Mouse (Mus musculus): ENCODE measurements around the gene Riiad1. TPM values are rescaled to one million over a fixed set of nuclear protein-coding genes. Genes with fewer than 3 reads are reported as not detected.

The Riiad1 gene
- total and polyA plus RNA-seq, 3 experiments: 0.64 TPM; not detected in 2

DNA sequence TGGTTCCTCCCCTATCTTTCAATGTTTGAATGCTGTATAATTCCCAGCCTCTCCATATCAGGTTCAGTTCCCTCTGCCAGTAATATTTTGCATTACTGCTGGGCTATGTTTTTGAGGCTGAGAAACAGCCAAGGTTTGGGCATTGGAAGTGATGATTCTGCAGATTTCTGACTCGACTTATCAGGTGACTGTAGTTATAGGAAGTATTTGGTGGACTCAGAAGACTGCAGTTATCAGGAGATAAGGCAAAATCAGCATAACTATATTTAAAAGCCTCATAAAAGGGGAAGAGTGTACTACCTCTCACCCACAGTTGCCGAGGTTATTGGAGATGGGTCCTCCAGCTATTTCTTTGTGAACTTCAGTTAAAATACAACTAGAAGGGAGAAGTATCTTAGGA, 49.2 kb downstream of the Riiad1 start (continued):
- TF ChIP-seq EP300 (IDR thresholded peaks at IDR 0.05; ENCODE audit: low read depth in 1 of 2, low read length in 2 of 2): peak; percentile 80 to 90

Other genes starting within 250 kb of the Riiad1 start
- not detected in 2 replicates for gene Gm4778, start 216.3 kb downstream of the Riiad1 start, total RNA-seq (2012; rRNA removed)
- gene Gm4778, start 216.3 kb downstream of the Riiad1 start, polyA plus RNA-seq (2012; ENCODE audit: insufficient read depth in 1 of 2, insufficient read length in 2 of 2, low read depth in 1 of 2, low replicate concordance in 2 of 2, missing spikeins in 1 of 2): not detected
- gene Them4, start 170.3 kb downstream of the Riiad1 start, total RNA-seq (2012; rRNA removed): 0.81 and 0.95 TPM in 2 replicates
- gene Them4, start 170.3 kb downstream of the Riiad1 start, polyA plus RNA-seq (2012; ENCODE audit: insufficient read depth in 1 of 2, insufficient read length in 2 of 2, low read depth in 1 of 2, low replicate concordance in 2 of 2, missing spikeins in 1 of 2): 1 to 10 TPM in 1 of 2 experiments, not detected in 1; 1.4 TPM
- not detected in 2 replicates for gene Them5, start 138.2 kb downstream of the Riiad1 start, total RNA-seq (2012; rRNA removed)
- gene Them5, start 138.2 kb downstream of the Riiad1 start, polyA plus RNA-seq (2012; ENCODE audit: insufficient read depth in 1 of 2, insufficient read length in 2 of 2, low read depth in 1 of 2, low replicate concordance in 2 of 2, missing spikeins in 1 of 2): not detected
- not detected in 2 replicates for gene C2cd4d, start 117.9 kb downstream of the Riiad1 start, total RNA-seq (2012; rRNA removed)
- not detected for gene C2cd4d, start 117.9 kb downstream of the Riiad1 start, polyA plus RNA-seq (2012; ENCODE audit: insufficient read depth in 1 of 2, insufficient read length in 2 of 2, low read depth in 1 of 2, low replicate concordance in 2 of 2, missing spikeins in 1 of 2)
- not detected in 2 replicates for gene Rorc, start 107.5 kb downstream of the Riiad1 start, total RNA-seq (2012; rRNA removed)
- gene Rorc, start 107.5 kb downstream of the Riiad1 start, polyA plus RNA-seq (2012; ENCODE audit: insufficient read depth in 1 of 2, insufficient read length in 2 of 2, low read depth in 1 of 2, low replicate concordance in 2 of 2, missing spikeins in 1 of 2): not detected
- gene Lingo4, start 81.8 kb downstream of the Riiad1 start, total RNA-seq (2012; rRNA removed): not detected in 2 replicates
- not detected for gene Lingo4, start 81.8 kb downstream of the Riiad1 start, polyA plus RNA-seq (2012; ENCODE audit: insufficient read depth in 1 of 2, insufficient read length in 2 of 2, low read depth in 1 of 2, low replicate concordance in 2 of 2, missing spikeins in 1 of 2)
- not detected in 2 replicates for gene Tdrkh, start 67.1 kb downstream of the Riiad1 start, total RNA-seq (2012; rRNA removed)
- gene Tdrkh, start 67.1 kb downstream of the Riiad1 start, polyA plus RNA-seq (2012; ENCODE audit: insufficient read depth in 1 of 2, insufficient read length in 2 of 2, low read depth in 1 of 2, low replicate concordance in 2 of 2, missing spikeins in 1 of 2): not detected
- gene Mrpl9, start 37.0 kb downstream of the Riiad1 start, total RNA-seq (2012; rRNA removed): 208 and 215 TPM in 2 replicates
- 100 to 1,000 TPM in 1 of 2 experiments, not detected in 1; 191 TPM for gene Mrpl9, start 37.0 kb downstream of the Riiad1 start, polyA plus RNA-seq (2012; ENCODE audit: insufficient read depth in 1 of 2, insufficient read length in 2 of 2, low read depth in 1 of 2, low replicate concordance in 2 of 2, missing spikeins in 1 of 2)
- gene Oaz3, start 36.4 kb downstream of the Riiad1 start, total RNA-seq (2012; rRNA removed): 0.59 and 0.89 TPM in 2 replicates
- under 1 TPM in 1 of 2 experiments, not detected in 1; 0.91 TPM for gene Oaz3, start 36.4 kb downstream of the Riiad1 start, polyA plus RNA-seq (2012; ENCODE audit: insufficient read depth in 1 of 2, insufficient read length in 2 of 2, low read depth in 1 of 2, low replicate concordance in 2 of 2, missing spikeins in 1 of 2)
- 0.07 and 0.23 TPM in 2 replicates for gene Celf3, start 2.0 kb downstream of the Riiad1 start, total RNA-seq (2012; rRNA removed)
- gene Celf3, start 2.0 kb downstream of the Riiad1 start, polyA plus RNA-seq (2012; ENCODE audit: insufficient read depth in 1 of 2, insufficient read length in 2 of 2, low read depth in 1 of 2, low replicate concordance in 2 of 2, missing spikeins in 1 of 2): under 1 TPM in 1 of 2 experiments, not detected in 1; 0.31 TPM
- 36.9 and 38.5 TPM in 2 replicates for gene Snx27, start 102.4 kb upstream of the Riiad1 start, total RNA-seq (2012; rRNA removed)
- gene Snx27, start 102.4 kb upstream of the Riiad1 start, polyA plus RNA-seq (2012; ENCODE audit: insufficient read depth in 1 of 2, insufficient read length in 2 of 2, low read depth in 1 of 2, low replicate concordance in 2 of 2, missing spikeins in 1 of 2): 100 to 1,000 TPM in 1 of 2 experiments, 10 to 100 TPM in 1; 45.4 to 123 TPM
- gene Gm10972, start 162.8 kb upstream of the Riiad1 start, total RNA-seq (2012; rRNA removed): not detected in 2 replicates
- not detected for gene Gm10972, start 162.8 kb upstream of the Riiad1 start, polyA plus RNA-seq (2012; ENCODE audit: insufficient read depth in 1 of 2, insufficient read length in 2 of 2, low read depth in 1 of 2, low replicate concordance in 2 of 2, missing spikeins in 1 of 2)
- gene Tuft1, start 178.5 kb upstream of the Riiad1 start, total RNA-seq (2012; rRNA removed): 4.8 and 6.6 TPM in 2 replicates
- gene Tuft1, start 178.5 kb upstream of the Riiad1 start, polyA plus RNA-seq (2012; ENCODE audit: insufficient read depth in 1 of 2, insufficient read length in 2 of 2, low read depth in 1 of 2, low replicate concordance in 2 of 2, missing spikeins in 1 of 2): 10 to 100 TPM in 1 of 2 experiments, not detected in 1; 13.5 TPM
- gene Selenbp2, start 213.2 kb upstream of the Riiad1 start, total RNA-seq (2012; rRNA removed): 35.7 and 60.7 TPM in 2 replicates
- 10 to 100 TPM in 1 of 2 experiments, not detected in 1; 67.0 TPM for gene Selenbp2, start 213.2 kb upstream of the Riiad1 start, polyA plus RNA-seq (2012; ENCODE audit: insufficient read depth in 1 of 2, insufficient read length in 2 of 2, low read depth in 1 of 2, low replicate concordance in 2 of 2, missing spikeins in 1 of 2)